ENCODE assay signal across 12 mouse cellular contexts in genomic region chr15:61538169-61538755, GRCm38 (mm10).
"Had no signal": no experiment of that assay in that cellular context is flagged by ENCODE, and none has a peak within 500 bp of the region (broad histone marks: within the 10 kb centered on the region; RNA-seq: fewer than 3 reads in every experiment).

No protein-coding gene starts in this region.

- H3K4me3 ChIP-seq: limb, embryonic 15.5 days; liver, embryonic 12.5 days; midbrain, embryonic 10.5 days; neural tube, embryonic 13.5 days had no signal

- H3K4me1 ChIP-seq: liver, embryonic 12.5 days had no signal

- H3K9ac ChIP-seq: limb, embryonic 15.5 days; liver, embryonic 12.5 days; lung, embryonic 14.5 days; neural tube, embryonic 13.5 days had no signal

- H3K9me3 ChIP-seq: limb, embryonic 15.5 days; liver, embryonic 12.5 days; midbrain, embryonic 10.5 days; neural tube, embryonic 13.5 days had no signal

- H3K27ac ChIP-seq: limb, embryonic 15.5 days; liver, embryonic 12.5 days; midbrain, embryonic 10.5 days; neural tube, embryonic 13.5 days had no signal

- ATAC-seq: liver, embryonic 12.5 days; midbrain, embryonic 16.5 days had no signal

- H3K36me3 ChIP-seq: limb, embryonic 15.5 days; liver, embryonic 12.5 days; midbrain, embryonic 10.5 days; neural tube, embryonic 13.5 days had no signal

- H3K4me2 ChIP-seq: limb, embryonic 15.5 days; liver, embryonic 12.5 days; lung, embryonic 14.5 days; neural tube, embryonic 13.5 days had no signal

- H3K27me3 ChIP-seq: limb, embryonic 15.5 days; liver, embryonic 12.5 days; neural tube, embryonic 13.5 days had no signal

- DNase-seq: kidney, adult 8-10 months; kidney, postnatal 25 days; layer of hippocampus, postnatal 36 days; lung, embryonic 14.5 days; lung, postnatal 10 days; lung, postnatal 4 days; thymus, postnatal 36 days had no signal
